Mouse (Mus musculus): ENCODE measurements around the gene Scube1.

Gene Scube1

GRCm38 (mm10) chr15:83709889-83710774 is 14.7 kb downstream of the Scube1 start:
- DNase-seq (ENCODE audit: extremely low read depth, low read depth): no peak

GRCm38 (mm10) chr15:83706528-83707199 is 18.2 kb downstream of the Scube1 start:
- DNase-seq (ENCODE audit: extremely low read depth, low read depth): no peak

GRCm38 (mm10) chr15:83700593-83700923 is 24.3 kb downstream of the Scube1 start:
- no peak for DNase-seq (ENCODE audit: extremely low read depth, low read depth)

- no peak for DNase-seq (ENCODE audit: extremely low read depth, low read depth)
Observed at GRCm38 (mm10) chr15:83699834-83700592, 24.8 kb downstream of the Scube1 start.

- DNase-seq (ENCODE audit: extremely low read depth, low read depth): no peak
Observed at GRCm38 (mm10) chr15:83699132-83699833, 25.5 kb downstream of the Scube1 start.

- no peak for DNase-seq (ENCODE audit: extremely low read depth, low read depth)
Observed at GRCm38 (mm10) chr15:83696681-83697381, 28.0 kb downstream of the Scube1 start.

- no peak for DNase-seq (ENCODE audit: extremely low read depth, low read depth)
Observed at GRCm38 (mm10) chr15:83695159-83695558, 29.7 kb downstream of the Scube1 start.

- DNase-seq (ENCODE audit: extremely low read depth, low read depth): no peak
Observed at GRCm38 (mm10) chr15:83691901-83692361, 32.9 kb downstream of the Scube1 start.

- DNase-seq (ENCODE audit: extremely low read depth, low read depth): no peak
Observed at GRCm38 (mm10) chr15:83689946-83690345, 34.9 kb downstream of the Scube1 start.

- DNase-seq (ENCODE audit: extremely low read depth, low read depth): no peak
Observed at GRCm38 (mm10) chr15:83686601-83687000, 38.2 kb downstream of the Scube1 start.

GRCm38 (mm10) chr15:83685950-83686349 is 38.9 kb downstream of the Scube1 start:
- DNase-seq (ENCODE audit: extremely low read depth, low read depth): no peak

GRCm38 (mm10) chr15:83683051-83683561 is 41.7 kb downstream of the Scube1 start:
- DNase-seq (ENCODE audit: extremely low read depth, low read depth): no peak

GRCm38 (mm10) chr15:83680300-83680699 is 44.5 kb downstream of the Scube1 start:
- no peak for DNase-seq (ENCODE audit: extremely low read depth, low read depth)

- DNase-seq (ENCODE audit: extremely low read depth, low read depth): no peak
Observed at GRCm38 (mm10) chr15:83679729-83680128, 45.1 kb downstream of the Scube1 start.

- DNase-seq (ENCODE audit: extremely low read depth, low read depth): no peak
Observed at GRCm38 (mm10) chr15:83678606-83679005, 46.2 kb downstream of the Scube1 start.

- DNase-seq (ENCODE audit: extremely low read depth, low read depth): no peak
Observed at GRCm38 (mm10) chr15:83678089-83678488, 46.7 kb downstream of the Scube1 start.

- DNase-seq (ENCODE audit: extremely low read depth, low read depth): no peak
Observed at GRCm38 (mm10) chr15:83677098-83677497, 47.7 kb downstream of the Scube1 start.

GRCm38 (mm10) chr15:83676286-83676685 is 48.5 kb downstream of the Scube1 start:
- DNase-seq (ENCODE audit: extremely low read depth, low read depth): no peak

GRCm38 (mm10) chr15:83673621-83674020 is 51.2 kb downstream of the Scube1 start:
- DNase-seq (ENCODE audit: extremely low read depth, low read depth): no peak

- no peak for DNase-seq (ENCODE audit: extremely low read depth, low read depth)
Observed at GRCm38 (mm10) chr15:83667501-83667900, 57.3 kb downstream of the Scube1 start.
